Mouse (Mus musculus) stomach, embryonic 14.5 days (tissue): ENCODE data around the gene Hpse2. TPM values are rescaled to one million over a fixed set of nuclear protein-coding genes. Genes with fewer than 3 reads are reported as not detected.
"Not testable (repeated sequence)": the region's sequence is repeated elsewhere in the genome, so short reads cannot be mapped to it uniquely, and the experiment has no call there.

Source experiments
- ATAC-seq: fragments of 200-750 bp; cut with Nextera tagmentation; 2 replicates; pipeline ENCODE4 v1.8.0; 2017; ENCODE audit warnings: low read depth, moderate TSS enrichment; ENCODE audit not compliant: insufficient number of reproducible peaks, insufficient read depth, low FRiP score
- H3K27ac ChIP-seq: fragments of 300-500 bp; sonication (generic); 2 replicates; pipeline ENCODE4 v1.5.1; 2014; ENCODE audit warnings: mild to moderate bottlenecking, low read length, moderate library complexity, mixed read lengths
- H3K27me3 ChIP-seq: fragments of 300-500 bp; sonication (generic); 2 replicates; pipeline ENCODE4 v1.6.1; 2014; ENCODE audit warnings: low read length, control low read depth, mixed read lengths; ENCODE audit not compliant: control insufficient read depth, insufficient read depth
- H3K36me3 ChIP-seq: fragments of 300-500 bp; sonication (generic); 2 replicates; pipeline ENCODE4 v1.6.1; 2014; ENCODE audit warnings: mild to moderate bottlenecking, control low read depth, low read length, moderate library complexity, mixed read lengths; ENCODE audit not compliant: control insufficient read depth, insufficient read depth
- H3K4me1 ChIP-seq: fragments of 300-500 bp; sonication (generic); 2 replicates; pipeline ENCODE4 v1.6.1; 2014; ENCODE audit warnings: low read length, control low read depth, mixed read lengths; ENCODE audit not compliant: control insufficient read depth, insufficient read depth
- H3K4me2 ChIP-seq: fragments of 300-500 bp; sonication (generic); replicated peaks from 2 replicates; pipeline ENCODE4 v1.6.1; 2014; ENCODE audit warnings: low read depth, low read length, control low read depth
- H3K4me3 ChIP-seq: fragments of 300-500 bp; sonication (generic); 2 replicates; pipeline ENCODE4 v1.5.1; 2014; ENCODE audit warnings: low read depth, low read length, control low read depth
- H3K9ac ChIP-seq: fragments of 300-500 bp; sonication (generic); replicated peaks from 2 replicates; pipeline ENCODE4 v1.6.1; 2014; ENCODE audit warnings: low read depth, mild to moderate bottlenecking, control low read depth, low read length, moderate library complexity, mixed read lengths
- H3K9me3 ChIP-seq: fragments of 300-500 bp; sonication (generic); 2 replicates; pipeline ENCODE4 v1.6.1; 2016; ENCODE audit warnings: low read depth, low read length, control low read depth; ENCODE audit not compliant: control insufficient read depth
- WGBS: fragments of 180-500 bp; shearing (Covaris S2); extraction: QIAGEN DNeasy Blood & Tissue Kit; methylation state at CpG from one replicate; pipeline ENCODE4 v1.1.7; 2014; 5-methylcytosine and 5-hydroxymethylcytosine counted together
- polyA plus RNA-seq: library from polyadenylated mRNA; unstranded; fragments of >200 nt; fragmentation: Nextera tagmentation; extraction: Ambion mirVana; gene quantifications from 2 replicates; pipeline ENCODE4 v1.2.1, GENCODE M21; 2014

The Hpse2 gene
- polyA plus RNA-seq, 1 experiment from 2014 or later = 16.1 TPM

- 53% methylated on average over 8 of the region's 8 CpGs for WGBS
- no peaks in the 10 kb centered on the region for H3K9me3 ChIP-seq
- no peaks in the 10 kb centered on the region for H3K27me3 ChIP-seq
- H3K27ac ChIP-seq = no peak overlapping the region
- H3K4me3 ChIP-seq = no peak overlapping the region
- no peak overlapping the region for H3K4me2 ChIP-seq
- no peaks in the 10 kb centered on the region for H3K36me3 ChIP-seq
- ATAC-seq = no peak
- H3K9ac ChIP-seq = no peak overlapping the region
- peaks cover 14% of the 10 kb centered on the region; the same call in 1 of the 2 replicates for H3K4me1 ChIP-seq
Measured at GRCm38 (mm10) chr19:42785562-42786220, 602.5 kb downstream of the Hpse2 start.

GRCm38 (mm10) chr19:42785129-42785528, 603.0 kb downstream of the Hpse2 start:
- Histone ChIP-seq H3K9ac (no peak overlapping the region), H3K36me3 (no peaks in the 10 kb centered on the region), H3K4me2 (no peak overlapping the region), H3K4me1 (peaks cover 14% of the 10 kb centered on the region; the same call in 1 of the 2 replicates), H3K4me3 (no peak overlapping the region), H3K9me3 (no peaks in the 10 kb centered on the region), H3K27me3 (no peaks in the 10 kb centered on the region), H3K27ac (no peak overlapping the region)
- no peak for ATAC-seq
- WGBS = 32% methylated on average over 2 of the region's 2 CpGs

- Histone ChIP-seq H3K4me2 (peak overlapping the region; percentile 75), H3K27ac (peak overlapping the region; percentile 85), H3K4me3 (peak overlapping the region; percentile 54), H3K9ac (peak overlapping the region; percentile 42)
- H3K4me1 ChIP-seq, ATAC-seq, H3K27me3 ChIP-seq, H3K36me3 ChIP-seq, H3K9me3 ChIP-seq: not testable (repeated sequence)
- 48% methylated on average over 7 of the region's 7 CpGs for WGBS
Measured at GRCm38 (mm10) chr19:42780156-42780538, 608.0 kb downstream of the Hpse2 start.

GRCm38 (mm10) chr19:42779531-42780155, 608.5 kb downstream of the Hpse2 start, which contains the start of gene Hps1:
Gene Hps1, minus strand, starts transcription at chr19:42779978.
- no peaks in the 10 kb centered on the region for H3K36me3 ChIP-seq
- ATAC-seq = peak; percentile 97
- no peaks in the 10 kb centered on the region for H3K9me3 ChIP-seq
- H3K27me3 ChIP-seq = no peaks in the 10 kb centered on the region
- peak within 1 kb of the TSS; percentile 75 for H3K4me2 ChIP-seq
- peak within 1 kb of the TSS; percentile 54 for H3K4me3 ChIP-seq
- H3K9ac ChIP-seq = peak within 1 kb of the TSS; percentile 42
- under 1% methylated on average over 42 of the region's 43 CpGs for WGBS
- peaks cover 3% of the 10 kb centered on the region; the same call in 1 of the 2 replicates for H3K4me1 ChIP-seq
- peak within 1 kb of the TSS; percentile 85 for H3K27ac ChIP-seq

GRCm38 (mm10) chr19:42777801-42778200, 610.4 kb downstream of the Hpse2 start:
- Histone ChIP-seq H3K4me2 (no peak overlapping the region), H3K9ac (no peak overlapping the region), H3K27me3 (no peaks in the 10 kb centered on the region), H3K27ac (no peak overlapping the region), H3K36me3 (no peaks in the 10 kb centered on the region), H3K9me3 (no peaks in the 10 kb centered on the region), H3K4me1 (peaks cover 3% of the 10 kb centered on the region; the same call in 1 of the 2 replicates), H3K4me3 (no peak overlapping the region)
- WGBS = 83% methylated on average over 5 of the region's 5 CpGs
- ATAC-seq = no peak

- H3K36me3 ChIP-seq = no peaks in the 10 kb centered on the region
- no peaks in the 10 kb centered on the region for H3K27me3 ChIP-seq
- no peak overlapping the region for H3K9ac ChIP-seq
- H3K9me3 ChIP-seq = no peaks in the 10 kb centered on the region
- peaks cover 3% of the 10 kb centered on the region; the same call in 1 of the 2 replicates for H3K4me1 ChIP-seq
- ATAC-seq = no peak
- H3K27ac ChIP-seq = no peak overlapping the region
- no peak overlapping the region for H3K4me2 ChIP-seq
- no peak overlapping the region for H3K4me3 ChIP-seq
- WGBS = 100% methylated on average over 1 of the region's 1 CpGs
Measured at GRCm38 (mm10) chr19:42776813-42777212, 611.3 kb downstream of the Hpse2 start.

GRCm38 (mm10) chr19:42770141-42770872, 617.8 kb downstream of the Hpse2 start:
- Histone ChIP-seq H3K9ac (no peak overlapping the region), H3K4me2 (no peak overlapping the region), H3K36me3 (no peaks in the 10 kb centered on the region; the same call in 1 of the 2 replicates), H3K4me1 (no peaks in the 10 kb centered on the region), H3K4me3 (no peak overlapping the region), H3K27ac (no peak overlapping the region), H3K9me3 (no peaks in the 10 kb centered on the region), H3K27me3 (no peaks in the 10 kb centered on the region)
- WGBS = 87% methylated on average over 23 of the region's 23 CpGs
- no peak for ATAC-seq

- H3K4me2 ChIP-seq = no peak overlapping the region
- no peaks in the 10 kb centered on the region for H3K27me3 ChIP-seq
- H3K9ac ChIP-seq = no peak overlapping the region
- no peaks in the 10 kb centered on the region; the same call in 1 of the 2 replicates for H3K36me3 ChIP-seq
- no peak overlapping the region for H3K4me3 ChIP-seq
- H3K9me3 ChIP-seq = no peaks in the 10 kb centered on the region
- no peaks in the 10 kb centered on the region for H3K4me1 ChIP-seq
- 88% methylated on average over 10 of the region's 10 CpGs for WGBS
- ATAC-seq = no peak
- no peak overlapping the region for H3K27ac ChIP-seq
Measured at GRCm38 (mm10) chr19:42769648-42770047, 618.5 kb downstream of the Hpse2 start.
